Mouse (Mus musculus): Measurements from ENCODE around the gene Rps6kb2. TPM values are rescaled to one million over a fixed set of nuclear protein-coding genes. Genes with fewer than 3 reads are reported as not detected.

The Rps6kb2 gene
- polyA plus RNA-seq, 1 experiment from 2014 or later = 56.7 TPM

DNA sequence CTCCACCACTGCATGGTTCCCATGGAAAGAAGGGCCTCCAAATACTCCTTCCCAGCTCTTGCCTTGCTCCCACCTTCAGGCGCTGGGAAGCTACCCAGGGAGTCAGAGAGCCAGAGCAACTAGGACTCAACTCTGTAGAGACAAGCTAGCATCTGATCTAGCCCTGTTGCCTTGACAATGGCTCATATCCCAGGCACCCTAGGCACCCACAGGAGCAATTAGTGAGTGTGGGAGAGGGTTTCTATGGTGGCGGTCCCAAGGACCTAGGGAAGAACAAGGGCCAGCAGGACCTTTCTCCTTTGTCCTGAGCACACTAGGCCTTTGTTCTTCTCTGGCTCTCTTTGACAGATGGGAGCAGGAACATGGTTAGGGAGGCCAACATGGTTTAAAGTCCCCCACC is 20.5 kb upstream of the Rps6kb2 start:
- Histone ChIP-seq H3K4me2 (no peak overlapping the region), H3K36me3 (no peaks in the 10 kb centered on the region), H3K9me3 (no peaks in the 10 kb centered on the region), H3K4me3 (no peak overlapping the region), H3K27ac (replicated peaks) (no peak overlapping the region), H3K27me3 (no peaks in the 10 kb centered on the region), H3K4me1 (replicated peaks) (peaks cover 11% of the 10 kb centered on the region), H3K9ac (no peak overlapping the region)
- 59% methylated on average over 2 of the region's 2 CpGs for WGBS
- ATAC-seq (ENCODE audit: low FRiP score, low read depth) = no peak; the same call in 1 of the 2 replicates

DNA sequence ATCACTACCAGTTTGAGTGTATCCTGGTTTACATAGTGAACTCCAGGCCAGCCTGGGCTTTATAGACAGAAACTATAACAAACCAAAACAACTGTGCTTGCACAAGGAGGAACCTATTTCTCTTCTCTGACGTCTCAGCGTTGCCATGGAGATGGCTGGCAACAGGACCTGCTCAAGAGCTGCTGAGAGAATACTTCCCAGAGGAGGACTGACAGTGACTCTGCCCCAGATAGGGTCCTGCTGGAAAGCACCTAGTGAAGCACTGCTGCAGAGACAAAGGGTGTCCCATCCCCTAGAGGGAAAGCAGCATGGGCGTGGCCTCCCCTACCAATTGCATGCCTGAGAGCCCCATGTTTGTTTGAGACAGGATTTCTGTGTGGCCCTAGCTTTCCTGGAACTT is 18.7 kb upstream of the Rps6kb2 start:
- Histone ChIP-seq H3K36me3 (no peaks in the 10 kb centered on the region), H3K4me2 (no peak overlapping the region), H3K4me3 (no peak overlapping the region), H3K27ac (replicated peaks) (no peak overlapping the region), H3K9ac (no peak overlapping the region), H3K27me3 (no peaks in the 10 kb centered on the region), H3K9me3 (no peaks in the 10 kb centered on the region), H3K4me1 (replicated peaks) (peaks cover 11% of the 10 kb centered on the region)
- no peak for ATAC-seq (ENCODE audit: low FRiP score, low read depth)
- WGBS = 40% methylated on average over 3 of the region's 3 CpGs

DNA sequence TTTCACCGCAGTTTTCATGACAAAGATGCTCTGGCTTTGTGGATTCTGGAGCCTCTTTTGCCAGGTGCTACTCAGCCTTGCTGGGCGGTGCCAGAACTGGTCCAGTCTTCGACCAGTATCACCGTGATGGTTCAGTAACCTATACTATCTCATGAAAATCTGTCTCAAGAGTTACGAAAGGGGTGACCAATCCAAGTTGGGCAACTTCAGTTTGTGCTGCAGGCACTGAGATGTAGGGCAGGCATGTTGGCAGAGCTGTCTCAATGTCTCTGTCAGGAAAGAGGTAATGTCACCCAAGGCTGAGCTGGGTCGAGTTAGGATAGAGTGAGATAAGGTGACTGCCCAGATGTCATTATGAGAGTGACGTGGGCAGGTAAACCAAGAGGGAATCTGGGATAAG is 17.3 kb upstream of the Rps6kb2 start:
- H3K9me3 ChIP-seq = no peaks in the 10 kb centered on the region

DNA sequence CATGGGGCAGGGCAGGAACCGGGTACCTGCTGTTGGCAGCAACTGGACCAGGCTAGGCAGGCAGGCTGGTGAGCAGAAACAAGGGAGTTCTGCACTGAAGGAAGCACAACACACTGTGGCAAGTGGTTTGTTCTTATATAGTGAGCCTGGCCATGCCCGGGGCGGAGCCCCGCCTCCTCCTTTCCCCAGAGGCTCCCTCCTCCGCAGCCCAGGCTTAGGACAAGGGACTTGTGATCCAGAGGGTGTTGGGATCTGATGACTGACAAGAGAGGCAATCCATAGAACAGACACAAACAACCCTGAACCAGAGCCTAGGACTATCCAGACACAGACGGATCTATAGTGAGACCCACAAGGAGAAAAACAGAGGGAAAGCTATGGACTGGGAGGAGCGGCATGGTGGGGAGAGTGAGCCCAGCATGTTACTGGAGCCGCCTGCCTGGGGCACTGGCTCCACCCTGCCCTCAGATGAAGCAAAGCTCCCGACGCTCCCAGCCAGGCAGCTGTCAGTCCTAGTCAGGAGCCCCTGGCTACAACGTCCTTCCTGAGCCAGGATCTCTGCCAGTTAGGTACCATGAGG is 12.3 kb upstream of the Rps6kb2 start, which contains the start of gene Carns1:
TSS of gene Carns1 (minus strand) at position 112 of the 580 bp plus-strand sequence.
- H3K4me3 ChIP-seq = no peak within 1 kb of the TSS
- ATAC-seq (ENCODE audit: low FRiP score, low read depth) = no peak
- no peaks in the 10 kb centered on the region for H3K9me3 ChIP-seq
- WGBS = 5% methylated on average over 11 of the region's 11 CpGs
- H3K27ac ChIP-seq (replicated peaks) = no peak within 1 kb of the TSS
- no peaks in the 10 kb centered on the region for H3K36me3 ChIP-seq
- H3K9ac ChIP-seq = no peak within 1 kb of the TSS
- no peaks in the 10 kb centered on the region for H3K27me3 ChIP-seq
- H3K4me2 ChIP-seq = peak within 1 kb of the TSS; percentile 30
- H3K4me1 ChIP-seq (replicated peaks) = peaks cover 11% of the 10 kb centered on the region

More for the DNA sequence above, 17.3 kb upstream of the Rps6kb2 start:
- Histone ChIP-seq H3K27me3 (no peaks in the 10 kb centered on the region), H3K4me1 (replicated peaks) (peaks cover 13% of the 10 kb centered on the region), H3K36me3 (no peaks in the 10 kb centered on the region), H3K9ac (no peak overlapping the region), H3K4me2 (no peak overlapping the region), H3K27ac (replicated peaks) (no peak overlapping the region), H3K4me3 (no peak overlapping the region)
- 91% methylated on average over 7 of the region's 7 CpGs for WGBS
- ATAC-seq (ENCODE audit: low FRiP score, low read depth) = no peak

DNA sequence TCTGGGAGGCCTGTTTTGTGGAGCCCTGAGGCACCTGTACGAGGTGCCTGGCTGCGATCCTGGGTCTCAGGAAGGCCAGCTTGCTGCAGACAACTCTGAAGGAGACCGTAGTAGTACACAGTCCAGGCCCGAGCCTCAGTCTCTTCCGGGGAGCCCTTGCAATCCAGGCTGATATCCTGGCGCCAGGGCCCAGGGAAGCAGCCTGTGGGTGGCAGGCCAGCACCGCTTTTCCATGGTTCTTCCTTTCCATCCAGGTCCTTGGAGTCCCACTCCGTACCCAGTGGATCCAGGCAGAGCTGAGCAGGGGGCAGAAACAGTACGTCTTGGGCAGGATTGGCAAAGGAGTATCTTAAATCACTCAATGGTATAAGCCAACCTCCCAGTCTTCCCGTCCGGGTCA is 9.8 kb upstream of the Rps6kb2 start:
- no peak overlapping the region for H3K27ac ChIP-seq (replicated peaks)
- ATAC-seq (ENCODE audit: low FRiP score, low read depth) = no peak
- peaks cover 20% of the 10 kb centered on the region for H3K4me1 ChIP-seq (replicated peaks)
- WGBS = 59% methylated on average over 11 of the region's 11 CpGs
- no peak overlapping the region for H3K4me2 ChIP-seq
- H3K36me3 ChIP-seq = no peaks in the 10 kb centered on the region
- H3K27me3 ChIP-seq = no peaks in the 10 kb centered on the region
- H3K9me3 ChIP-seq = no peaks in the 10 kb centered on the region
- H3K9ac ChIP-seq = no peak overlapping the region
- H3K4me3 ChIP-seq = no peak overlapping the region

DNA sequence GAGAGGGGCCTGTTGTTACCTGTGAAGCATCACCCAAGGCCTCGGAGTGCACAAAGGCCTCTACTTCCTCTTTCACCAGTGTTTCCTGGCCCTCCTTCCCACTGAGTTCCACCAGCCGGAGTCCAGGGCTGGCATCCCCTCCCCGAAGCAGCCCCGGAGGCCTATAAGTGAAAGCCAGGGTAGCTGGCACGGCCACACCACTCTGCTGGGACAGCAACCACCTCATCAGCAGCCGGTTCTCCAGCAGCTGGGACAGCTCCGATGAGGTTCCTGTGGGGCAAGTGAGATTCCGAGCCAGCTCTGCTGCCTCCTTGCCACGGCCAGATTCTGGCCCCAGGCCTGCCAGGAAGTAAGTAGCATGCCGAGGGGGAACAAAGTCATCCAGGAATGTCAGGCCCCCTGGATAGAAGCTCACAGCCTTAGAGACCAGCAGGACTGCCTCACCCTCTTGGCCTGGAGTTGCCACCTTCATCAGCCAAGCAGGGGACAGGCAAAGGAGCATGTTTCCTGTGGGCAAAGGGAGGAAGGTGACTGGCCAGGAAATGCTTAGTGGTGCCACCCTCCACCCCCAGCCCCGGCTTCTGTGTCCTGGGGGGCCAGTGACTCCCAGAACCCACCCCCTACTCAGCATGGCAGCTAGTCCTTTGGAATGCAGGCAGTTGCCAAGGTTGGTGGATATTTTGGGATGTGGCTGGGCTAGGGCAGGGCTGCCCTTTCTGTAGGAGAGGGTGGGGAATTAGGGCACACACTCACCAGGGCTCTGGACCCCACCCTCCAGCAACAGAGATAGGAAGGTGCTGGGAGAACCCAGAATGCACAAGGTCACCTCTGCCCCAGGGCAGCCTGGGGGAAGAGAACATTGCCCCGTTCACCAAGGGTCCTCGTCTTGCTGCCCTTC is 8.5 kb upstream of the Rps6kb2 start:
- H3K27me3 ChIP-seq = no peaks in the 10 kb centered on the region
- H3K27ac ChIP-seq (replicated peaks) = no peak overlapping the region
- no peaks in the 10 kb centered on the region for H3K36me3 ChIP-seq
- H3K4me1 ChIP-seq (replicated peaks) = peaks cover 20% of the 10 kb centered on the region
- H3K4me3 ChIP-seq = no peak overlapping the region
- WGBS = 70% methylated on average over 13 of the region's 13 CpGs
- ATAC-seq (ENCODE audit: low FRiP score, low read depth) = no peak
- no peak overlapping the region; the same call in 1 of the 2 replicates for H3K9ac ChIP-seq
- H3K9me3 ChIP-seq = no peaks in the 10 kb centered on the region
- H3K4me2 ChIP-seq = no peak overlapping the region

DNA sequence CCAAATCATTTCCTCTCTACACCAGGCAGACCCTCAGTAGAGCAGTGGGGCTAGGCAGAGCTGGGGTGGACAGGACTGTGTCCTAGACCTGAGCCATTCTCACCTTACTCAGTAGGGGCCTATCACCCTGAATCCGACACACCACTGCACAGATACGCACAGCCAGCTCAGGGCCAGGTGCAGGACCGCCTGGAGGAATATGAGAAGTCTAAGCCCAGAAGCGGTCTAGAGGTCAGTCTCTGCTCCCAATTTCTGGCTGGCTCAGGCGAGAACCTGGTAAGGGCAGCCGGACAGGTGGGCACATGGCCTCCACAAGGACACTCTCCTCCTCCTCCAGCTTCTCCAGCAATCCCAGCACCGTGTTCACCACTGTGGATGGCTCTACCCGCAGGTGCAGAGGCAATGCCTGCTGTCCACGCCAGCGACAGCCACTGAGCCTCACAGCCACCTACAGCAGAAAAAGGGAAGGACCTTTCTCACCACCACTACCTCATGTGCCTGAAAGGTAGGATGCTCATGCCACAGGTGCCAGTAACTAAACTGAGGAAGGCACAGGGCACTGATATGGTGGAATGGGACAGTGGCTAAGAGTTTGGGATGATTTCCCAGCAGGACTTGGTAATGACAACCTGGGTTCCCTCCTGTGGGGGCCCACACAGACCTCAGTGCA is 7.7 kb upstream of the Rps6kb2 start:
- Histone ChIP-seq H3K4me3 (no peak overlapping the region), H3K27me3 (no peaks in the 10 kb centered on the region), H3K36me3 (no peaks in the 10 kb centered on the region), H3K9ac (no peak overlapping the region; the same call in 1 of the 2 replicates), H3K9me3 (no peaks in the 10 kb centered on the region), H3K27ac (replicated peaks) (0 out of 2 replicates have a peak overlapping the region, but pooled peaks have one; percentile 93), H3K4me2 (no peak overlapping the region), H3K4me1 (replicated peaks) (peaks cover 20% of the 10 kb centered on the region)
- WGBS = 93% methylated on average over 10 of the region's 10 CpGs
- no peak for ATAC-seq (ENCODE audit: low FRiP score, low read depth)

DNA sequence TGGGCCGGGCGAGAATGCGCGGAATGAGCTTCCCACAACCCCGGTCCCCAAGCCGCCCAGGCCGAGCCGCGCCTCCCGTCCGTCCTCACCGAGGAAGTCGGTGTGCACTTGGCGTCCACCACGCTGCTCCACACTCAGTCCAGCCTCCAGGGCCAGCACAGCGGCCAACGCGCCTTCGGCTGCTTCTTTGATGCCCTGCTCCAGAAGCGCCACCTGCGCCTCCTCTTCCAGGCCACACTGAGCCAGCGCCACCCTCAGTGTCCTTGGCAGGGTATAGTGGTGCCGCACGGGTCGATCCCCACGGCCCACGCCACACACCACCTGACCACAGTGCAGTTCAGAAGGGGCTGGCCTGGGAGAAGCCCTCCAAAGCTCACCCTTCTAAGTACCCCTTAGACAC is 6.7 kb upstream of the Rps6kb2 start:
- H3K36me3 ChIP-seq = no peaks in the 10 kb centered on the region
- H3K4me3 ChIP-seq = peak overlapping the region; percentile 43
- ATAC-seq (ENCODE audit: low FRiP score, low read depth) = peak; percentile 65
- H3K27ac ChIP-seq (replicated peaks) = peak overlapping the region; percentile 93
- H3K9me3 ChIP-seq = no peaks in the 10 kb centered on the region
- H3K4me2 ChIP-seq = peak overlapping the region; percentile 83
- H3K27me3 ChIP-seq = no peaks in the 10 kb centered on the region
- peak overlapping the region; percentile 64 for H3K9ac ChIP-seq
- H3K4me1 ChIP-seq (replicated peaks) = peaks cover 11% of the 10 kb centered on the region
- 4% methylated on average over 27 of the region's 27 CpGs for WGBS

DNA sequence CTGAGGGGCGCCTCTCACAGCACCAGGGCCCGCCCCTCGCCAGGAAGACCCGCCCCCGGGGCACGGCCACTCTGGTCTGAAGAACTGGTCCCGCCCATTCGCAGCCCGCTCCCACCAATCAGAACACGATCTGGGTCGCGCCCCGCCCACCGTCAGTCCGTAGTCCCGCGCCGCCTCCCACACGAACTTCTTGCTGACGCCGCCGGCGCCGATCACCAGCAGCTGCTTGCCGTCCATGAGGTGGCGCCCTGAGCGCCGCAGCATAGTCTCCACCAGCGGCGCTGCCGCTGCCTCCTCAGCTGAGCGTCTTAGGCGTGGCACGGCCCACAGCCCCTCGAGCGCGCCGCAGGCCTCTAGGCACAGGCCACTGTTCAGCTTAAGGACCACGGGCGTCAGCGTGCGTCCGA is 6.2 kb upstream of the Rps6kb2 start:
- Histone ChIP-seq H3K9me3 (no peaks in the 10 kb centered on the region), H3K27ac (replicated peaks) (peak overlapping the region; percentile 93), H3K36me3 (no peaks in the 10 kb centered on the region), H3K4me2 (peak overlapping the region; percentile 83), H3K4me3 (peak overlapping the region; percentile 43), H3K9ac (peak overlapping the region; percentile 64), H3K4me1 (replicated peaks) (peaks cover 11% of the 10 kb centered on the region), H3K27me3 (no peaks in the 10 kb centered on the region)
- peak; percentile 95 for ATAC-seq (ENCODE audit: low FRiP score, low read depth)
- WGBS = under 1% methylated on average over 41 of the region's 43 CpGs

DNA sequence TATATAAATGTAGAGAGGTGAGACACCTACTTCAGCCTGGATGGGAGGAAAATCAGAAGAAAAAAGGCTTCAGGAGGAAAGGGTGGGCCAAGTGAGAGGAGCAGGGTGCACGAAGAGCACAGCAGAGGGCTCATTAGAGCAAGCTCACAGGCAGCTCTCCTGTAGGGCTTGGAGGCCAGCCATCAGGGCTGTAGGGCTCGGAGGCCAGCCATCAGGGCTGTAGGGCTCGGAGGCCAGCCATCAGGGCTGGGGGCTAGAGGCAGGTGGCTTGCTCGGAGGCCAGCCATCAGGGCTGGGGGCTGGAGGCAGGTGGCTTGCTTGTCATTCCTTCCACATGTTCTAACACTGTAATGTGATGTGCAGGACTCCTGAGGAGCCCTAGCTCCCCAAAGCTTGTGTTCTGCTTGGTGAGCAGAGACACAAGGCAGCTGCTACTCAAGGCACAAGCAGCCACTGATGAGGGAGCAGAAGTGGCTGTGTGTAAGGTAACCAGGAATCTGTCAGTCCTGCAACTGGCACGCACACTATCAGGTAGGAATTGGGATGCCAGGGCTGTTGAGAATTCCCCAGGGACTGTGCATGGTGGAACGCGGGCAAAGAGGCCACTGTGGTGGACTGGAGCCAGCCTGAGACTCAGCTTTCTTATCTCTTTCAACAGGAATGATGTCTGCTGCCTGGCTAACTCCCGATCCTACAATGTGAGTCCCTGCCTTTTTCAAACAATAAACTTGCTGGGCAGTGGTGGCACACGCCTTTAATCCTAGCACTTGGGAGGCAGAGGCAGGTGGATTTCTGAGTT is 3.7 kb upstream of the Rps6kb2 start:
- Histone ChIP-seq H3K4me2 (no peak overlapping the region), H3K9me3 (no peaks in the 10 kb centered on the region), H3K4me1 (replicated peaks) (peaks cover 29% of the 10 kb centered on the region), H3K9ac (no peak overlapping the region), H3K27ac (replicated peaks) (no peak overlapping the region), H3K36me3 (no peaks in the 10 kb centered on the region), H3K4me3 (no peak overlapping the region), H3K27me3 (no peaks in the 10 kb centered on the region)
- WGBS = 73% methylated on average over 9 of the region's 9 CpGs
- ATAC-seq (ENCODE audit: low FRiP score, low read depth) = no peak

DNA sequence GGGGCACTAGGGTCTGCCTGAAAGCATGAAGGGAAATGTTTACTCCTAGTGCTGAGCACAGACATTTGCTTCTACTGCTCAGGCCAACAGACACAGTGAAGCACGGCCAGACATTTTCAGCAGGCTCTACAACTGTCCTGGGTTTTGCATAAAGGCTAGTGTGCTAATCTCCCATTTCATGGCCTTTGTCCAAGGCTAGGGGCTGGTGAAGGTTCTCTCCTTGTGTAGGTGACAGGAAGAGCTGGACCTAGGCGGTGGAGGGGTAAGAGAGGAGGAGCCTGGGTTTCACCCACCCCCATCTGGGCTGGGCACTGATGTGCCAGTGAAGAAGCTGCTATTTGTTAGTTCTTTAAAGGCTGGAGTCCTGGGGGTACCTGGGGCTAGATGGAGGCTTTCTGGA is 1.6 kb upstream of the Rps6kb2 start:
- no peak for ATAC-seq (ENCODE audit: low FRiP score, low read depth)
- Histone ChIP-seq H3K27ac (replicated peaks) (no peak overlapping the region), H3K4me2 (no peak overlapping the region), H3K36me3 (peaks cover 9% of the 10 kb centered on the region), H3K9ac (no peak overlapping the region), H3K27me3 (no peaks in the 10 kb centered on the region), H3K4me1 (replicated peaks) (peaks cover 22% of the 10 kb centered on the region), H3K9me3 (no peaks in the 10 kb centered on the region), H3K4me3 (no peak overlapping the region)
- 76% methylated on average over 2 of the region's 2 CpGs for WGBS
